Mouse (Mus musculus) intestine, postnatal 0 days (tissue): ENCODE measurements around the gene Hsd11b1. TPM values are rescaled to one million over a fixed set of nuclear protein-coding genes. Genes with fewer than 3 reads are reported as not detected.

Experiments used
- ATAC-seq: fragments of 200-750 bp; cut with Nextera tagmentation; 2 replicates; pipeline ENCODE4 v1.8.0; 2017; ENCODE audit warnings: mild to moderate bottlenecking, moderate TSS enrichment, moderate library complexity
- H3K27ac ChIP-seq: fragments of 300-500 bp; sonication (generic); 2 replicates; pipeline ENCODE4 v1.5.1; 2014; ENCODE audit warnings: mild to moderate bottlenecking, low read depth, low read length, moderate library complexity
- H3K27me3 ChIP-seq: fragments of 300-500 bp; sonication (generic); replicated peaks from 2 replicates; pipeline ENCODE4 v1.6.1; 2014; ENCODE audit warnings: low read length, mixed read lengths; ENCODE audit not compliant: control insufficient read depth, insufficient read depth
- H3K36me3 ChIP-seq: fragments of 300-500 bp; sonication (generic); 2 replicates; pipeline ENCODE4 v1.6.1; 2014; ENCODE audit warnings: mild to moderate bottlenecking, moderate library complexity; ENCODE audit not compliant: control insufficient read depth, insufficient read depth
- H3K4me1 ChIP-seq: fragments of 300-500 bp; sonication (generic); replicated peaks from 2 replicates; pipeline ENCODE4 v1.6.1; 2014; ENCODE audit warnings: antibody characterized with exemption, low read length, mixed read lengths; ENCODE audit not compliant: control insufficient read depth, insufficient read depth
- H3K4me2 ChIP-seq: fragments of 300-500 bp; sonication (generic); replicated peaks from 2 replicates; pipeline ENCODE4 v1.6.1; 2014; ENCODE audit warnings: low read depth, mild to moderate bottlenecking, moderate library complexity
- H3K4me3 ChIP-seq: fragments of 300-500 bp; sonication (generic); 2 replicates; pipeline ENCODE4 v1.5.1; 2014; ENCODE audit warnings: low read depth, low read length
- H3K9ac ChIP-seq: fragments of 300-500 bp; sonication (generic); 2 replicates; pipeline ENCODE4 v1.6.1; 2014; ENCODE audit warnings: mild to moderate bottlenecking, low read depth, low read length
- H3K9me3 ChIP-seq: fragments of 300-500 bp; sonication (generic); 2 replicates; pipeline ENCODE4 v1.6.1; 2016; ENCODE audit warnings: mixed run types; ENCODE audit not compliant: control insufficient read depth
- CTCF ChIP-seq: sonication (generic); IDR thresholded peaks from 2 replicates; pipeline ENCODE4 v1.5.1; 2016; ENCODE audit warnings: low read depth, mild to moderate bottlenecking, control low read depth, antibody characterized with exemption, moderate library complexity
- WGBS: fragments of 180-500 bp; shearing (Covaris S2); extraction: QIAGEN DNeasy Blood & Tissue Kit; methylation state at CpG from one replicate; pipeline ENCODE4 v1.1.7; 2014; 5-methylcytosine and 5-hydroxymethylcytosine counted together
- polyA plus RNA-seq: library from polyadenylated mRNA; unstranded; fragments of >200 nt; fragmentation: Nextera tagmentation; extraction: Ambion mirVana; gene quantifications from 2 replicates; pipeline ENCODE4 v1.2.1, GENCODE M21; 2015

Hsd11b1 gene
- polyA plus RNA-seq = 2.7 and 3.2 TPM in 2 replicates

DNA sequence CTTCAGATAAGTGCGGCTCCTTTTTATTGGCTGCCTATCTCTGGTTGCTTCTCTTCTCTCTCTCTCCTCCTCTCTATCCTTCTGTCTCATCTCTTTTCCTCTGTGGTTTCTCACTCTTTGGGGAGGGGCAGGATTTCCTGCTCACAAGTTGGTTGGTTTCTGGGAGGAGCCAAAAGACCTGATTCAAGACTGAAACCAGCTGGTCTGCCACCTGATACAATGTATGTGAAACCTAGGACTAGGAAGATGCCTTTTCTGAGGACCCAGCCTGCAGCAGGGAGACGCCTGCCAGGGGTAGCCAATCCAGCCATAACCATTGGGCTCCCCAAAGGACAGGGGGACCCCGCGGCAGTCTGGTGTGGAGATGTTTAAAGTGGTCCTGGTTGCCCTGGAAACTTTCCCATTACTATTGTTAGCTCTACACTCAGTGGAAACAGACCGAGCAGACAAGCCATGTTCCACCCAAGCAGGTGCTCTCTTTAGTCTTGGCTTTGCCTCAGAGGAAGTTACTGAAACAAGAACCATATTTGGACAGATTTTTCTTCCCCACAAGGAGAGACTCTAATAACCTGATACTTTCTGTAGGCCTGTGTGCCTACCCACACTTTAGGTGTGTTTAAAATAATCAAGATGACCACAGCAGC, at the start of gene Hsd11b1:
Hsd11b1 (minus strand) TSS at position 121 of the 644 bp plus-strand sequence.
- no peak within 1 kb of the TSS for H3K9ac ChIP-seq
- H3K9me3 ChIP-seq = no peaks in the 10 kb centered on the region
- ATAC-seq = no peak
- H3K27ac ChIP-seq = no peak within 1 kb of the TSS
- H3K4me1 ChIP-seq = no peaks in the 10 kb centered on the region; the same call in 1 of the 2 replicates
- H3K27me3 ChIP-seq = no peaks in the 10 kb centered on the region
- no peaks in the 10 kb centered on the region for H3K36me3 ChIP-seq
- H3K4me3 ChIP-seq = no peak within 1 kb of the TSS
- H3K4me2 ChIP-seq = no peak within 1 kb of the TSS
- 72% methylated on average over 5 of the region's 5 CpGs for WGBS
- no peak for TF ChIP-seq CTCF

DNA sequence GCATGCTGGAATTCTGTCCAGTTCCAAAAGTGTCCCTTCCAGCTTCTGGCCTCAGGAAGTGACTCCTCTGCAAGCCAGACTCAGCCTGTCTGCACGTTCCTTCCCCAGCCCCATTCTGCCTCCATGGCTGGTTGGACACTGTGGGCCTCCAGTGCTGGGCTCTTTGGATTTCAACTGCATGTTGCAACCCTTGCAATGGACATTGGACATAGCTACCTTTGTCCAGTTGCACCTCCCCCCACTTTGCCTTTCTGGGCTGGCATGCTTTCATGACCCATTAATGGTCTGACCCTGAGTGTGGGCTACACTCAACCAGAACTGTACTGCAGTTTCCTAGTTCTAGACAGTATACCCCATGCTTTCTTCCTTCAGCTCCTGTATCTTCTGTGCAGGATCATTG, 47.7 kb upstream of the Hsd11b1 start:
- H3K4me3 ChIP-seq = no peak overlapping the region
- no peaks in the 10 kb centered on the region for H3K9me3 ChIP-seq
- no peaks in the 10 kb centered on the region for H3K27me3 ChIP-seq
- no peak overlapping the region for H3K4me2 ChIP-seq
- H3K36me3 ChIP-seq = no peaks in the 10 kb centered on the region
- H3K9ac ChIP-seq = no peak overlapping the region
- H3K4me1 ChIP-seq = no peaks in the 10 kb centered on the region; the same call in 1 of the 2 replicates
- no peak for ATAC-seq
- 68% methylated on average over 1 of the region's 1 CpGs for WGBS
- no peak overlapping the region for H3K27ac ChIP-seq
- TF ChIP-seq CTCF = no peak

DNA sequence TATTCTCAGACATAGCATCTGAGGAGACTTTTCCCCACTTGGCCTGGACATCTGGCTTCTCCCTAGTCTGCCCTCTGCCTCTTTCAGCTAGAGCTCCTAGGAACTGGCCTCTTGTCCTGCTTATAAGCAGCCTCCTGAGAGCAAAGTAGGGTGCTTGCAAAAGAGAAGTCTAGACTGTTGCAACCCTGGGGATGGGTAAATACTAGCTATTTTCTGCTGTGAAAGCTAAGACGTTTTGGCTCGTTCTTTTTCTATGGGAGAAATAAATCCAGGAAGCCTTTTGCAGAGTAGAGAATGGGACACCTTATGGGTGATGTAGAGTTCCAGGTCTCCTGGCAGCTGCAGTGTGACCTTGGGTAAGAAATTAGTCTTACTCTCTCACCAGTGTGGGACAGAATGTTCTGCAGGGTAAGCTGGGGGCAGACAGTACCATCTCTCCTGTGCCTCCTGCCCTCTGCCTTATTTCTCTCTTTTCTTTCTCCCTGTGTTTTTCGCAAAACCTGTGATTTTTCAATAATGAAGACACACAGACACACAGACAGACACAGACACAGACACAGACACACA, 46.7 kb upstream of the Hsd11b1 start:
- no peak for TF ChIP-seq CTCF
- Histone ChIP-seq H3K4me3 (no peak overlapping the region), H3K27ac (no peak overlapping the region), H3K36me3 (no peaks in the 10 kb centered on the region), H3K9me3 (no peaks in the 10 kb centered on the region), H3K4me1 (no peaks in the 10 kb centered on the region; the same call in 1 of the 2 replicates), H3K4me2 (no peak overlapping the region), H3K9ac (no peak overlapping the region), H3K27me3 (no peaks in the 10 kb centered on the region)
- 91% methylated on average over 3 of the region's 3 CpGs for WGBS
- ATAC-seq = no peak

DNA sequence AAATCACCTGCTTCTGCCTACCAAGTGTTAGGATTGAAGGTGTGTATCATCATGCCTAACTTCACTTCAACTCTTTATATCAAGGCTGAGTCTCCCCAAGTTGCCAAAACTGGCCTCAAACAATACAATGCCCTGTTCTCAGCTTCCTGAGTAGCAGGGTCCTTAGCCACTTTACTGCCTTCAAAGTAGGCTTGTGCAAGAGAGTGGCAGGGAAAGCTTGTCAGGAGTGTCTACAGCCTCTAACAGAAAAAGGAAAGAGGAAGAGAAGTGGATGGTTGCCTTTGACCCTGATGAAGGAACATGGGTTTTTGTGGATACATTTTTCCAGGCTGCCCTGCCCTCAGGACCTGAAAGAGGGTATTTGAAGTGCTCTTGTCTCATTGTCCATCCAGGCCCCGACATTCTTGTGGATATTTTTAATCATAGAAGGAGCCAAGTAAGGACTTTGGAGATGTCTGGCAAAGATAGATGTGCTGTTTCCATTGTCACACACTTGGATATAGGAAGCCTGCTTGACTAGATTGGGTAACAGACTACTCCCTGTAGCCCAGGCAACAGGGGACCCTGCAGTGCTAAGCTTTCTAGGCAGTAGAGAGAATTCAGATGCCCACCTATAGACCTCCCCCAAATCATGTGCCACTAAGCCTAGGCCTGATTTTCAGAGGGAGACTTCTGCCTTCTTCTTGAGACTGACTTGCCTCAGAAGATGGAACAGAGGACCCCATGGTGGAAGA, 46.1 kb upstream of the Hsd11b1 start:
- ATAC-seq = no peak
- no peak overlapping the region for H3K4me3 ChIP-seq
- H3K9me3 ChIP-seq = no peaks in the 10 kb centered on the region
- H3K9ac ChIP-seq = no peak overlapping the region
- no peaks in the 10 kb centered on the region for H3K27me3 ChIP-seq
- no peaks in the 10 kb centered on the region; the same call in 1 of the 2 replicates for H3K4me1 ChIP-seq
- H3K4me2 ChIP-seq = no peak overlapping the region
- H3K27ac ChIP-seq = no peak overlapping the region
- H3K36me3 ChIP-seq = no peaks in the 10 kb centered on the region
- WGBS = 77% methylated on average over 1 of the region's 1 CpGs
- no peak for TF ChIP-seq CTCF

DNA sequence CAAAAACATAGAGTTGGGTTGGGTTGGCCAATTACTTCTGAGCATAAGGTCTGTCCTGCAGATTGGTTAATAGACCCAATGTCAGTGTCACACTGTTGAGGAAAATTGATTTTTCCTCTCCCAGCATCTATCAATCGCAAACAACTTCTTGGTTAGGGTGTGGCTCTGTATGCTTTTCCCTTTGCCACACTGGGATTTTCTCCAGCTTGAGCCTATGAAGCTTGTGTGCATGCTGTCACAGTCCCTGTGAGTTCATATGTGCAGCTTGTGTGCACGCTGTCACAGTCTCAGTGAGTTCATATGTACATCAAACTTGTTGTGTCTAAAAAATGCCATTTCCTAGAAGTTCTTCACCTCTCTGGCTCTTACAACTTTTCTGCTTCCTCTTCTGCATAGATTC, 43.0 kb upstream of the Hsd11b1 start:
- no peaks in the 10 kb centered on the region for H3K36me3 ChIP-seq
- H3K9ac ChIP-seq = no peak overlapping the region
- H3K27me3 ChIP-seq = no peaks in the 10 kb centered on the region
- no peak overlapping the region for H3K4me3 ChIP-seq
- no peak overlapping the region for H3K27ac ChIP-seq
- H3K4me1 ChIP-seq = no peaks in the 10 kb centered on the region; the same call in 1 of the 2 replicates
- no peak for ATAC-seq
- H3K9me3 ChIP-seq = no peaks in the 10 kb centered on the region
- no peak overlapping the region for H3K4me2 ChIP-seq
- 62% methylated on average over 2 of the region's 2 CpGs for WGBS
- TF ChIP-seq CTCF = no peak

DNA sequence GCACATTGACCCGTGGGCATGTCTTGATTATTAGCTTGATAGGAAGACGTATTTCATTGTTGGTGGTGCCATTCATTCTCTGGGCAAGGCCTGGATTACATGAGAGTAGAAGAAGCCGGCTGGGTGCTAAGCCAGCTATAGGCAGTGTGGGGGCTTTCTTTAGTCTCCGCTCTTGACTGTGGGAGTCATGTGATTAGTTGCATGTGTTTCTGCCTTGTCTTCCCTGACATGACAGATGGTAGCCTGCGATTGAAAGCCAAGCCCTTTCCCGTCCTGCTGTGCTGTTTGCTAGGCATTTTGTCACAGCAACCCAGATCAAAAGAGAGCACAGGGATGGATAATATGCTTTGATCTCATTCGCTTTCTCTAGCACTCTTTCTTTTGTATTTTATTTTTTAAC, 41.5 kb upstream of the Hsd11b1 start:
- Histone ChIP-seq H3K4me1 (no peaks in the 10 kb centered on the region), H3K4me3 (no peak overlapping the region), H3K4me2 (no peak overlapping the region), H3K27me3 (no peaks in the 10 kb centered on the region), H3K9me3 (no peaks in the 10 kb centered on the region), H3K36me3 (no peaks in the 10 kb centered on the region), H3K27ac (no peak overlapping the region), H3K9ac (no peak overlapping the region)
- no peak for ATAC-seq
- no peak for TF ChIP-seq CTCF
- 64% methylated on average over 7 of the region's 7 CpGs for WGBS
